Mouse (Mus musculus) ES-E14 (cell line): Measurements from ENCODE around the gene Tnfaip1.

ENCODE experiments used
- HCFC1 ChIP-seq: IDR thresholded peaks from 2 replicates; pipeline ENCODE4 v1.6.1; 2012; ENCODE audit warnings: low read length, inconsistent platforms, borderline replicate concordance; ENCODE audit not compliant: insufficient read depth
- MAFK ChIP-seq: IDR thresholded peaks from 2 replicates; pipeline ENCODE4 v1.6.1; 2014; ENCODE audit warnings: mild to moderate bottlenecking, low read depth, low read length, inconsistent platforms; ENCODE audit not compliant: insufficient read depth
- ZC3H11A ChIP-seq: IDR thresholded peaks from 2 replicates; pipeline ENCODE4 v1.6.1; 2012; ENCODE audit warnings: low read depth, mild to moderate bottlenecking, inconsistent platforms, low read length, borderline replicate concordance
- ZNF384 ChIP-seq: IDR thresholded peaks from 2 replicates; pipeline ENCODE4 v1.6.1; 2012; ENCODE audit warnings: low read depth, low read length, inconsistent platforms

GRCm38 (mm10) chr11:78544449-78545111, 8.4 kb upstream of the Tnfaip1 start:
- TF ChIP-seq ZC3H11A (no peak), MAFK (no peak), ZNF384 (no peak), HCFC1 (no peak)
